Mouse (Mus musculus) adipocyte (in vitro differentiated cells): ENCODE data around the gene Mlh3.

Experiments
- DNase-seq: peaks from one replicate; pipeline ENCODE4 v3.0.0-alpha.2; 2016; ENCODE audit warnings: low spot score

The Mlh3 gene

DNA sequence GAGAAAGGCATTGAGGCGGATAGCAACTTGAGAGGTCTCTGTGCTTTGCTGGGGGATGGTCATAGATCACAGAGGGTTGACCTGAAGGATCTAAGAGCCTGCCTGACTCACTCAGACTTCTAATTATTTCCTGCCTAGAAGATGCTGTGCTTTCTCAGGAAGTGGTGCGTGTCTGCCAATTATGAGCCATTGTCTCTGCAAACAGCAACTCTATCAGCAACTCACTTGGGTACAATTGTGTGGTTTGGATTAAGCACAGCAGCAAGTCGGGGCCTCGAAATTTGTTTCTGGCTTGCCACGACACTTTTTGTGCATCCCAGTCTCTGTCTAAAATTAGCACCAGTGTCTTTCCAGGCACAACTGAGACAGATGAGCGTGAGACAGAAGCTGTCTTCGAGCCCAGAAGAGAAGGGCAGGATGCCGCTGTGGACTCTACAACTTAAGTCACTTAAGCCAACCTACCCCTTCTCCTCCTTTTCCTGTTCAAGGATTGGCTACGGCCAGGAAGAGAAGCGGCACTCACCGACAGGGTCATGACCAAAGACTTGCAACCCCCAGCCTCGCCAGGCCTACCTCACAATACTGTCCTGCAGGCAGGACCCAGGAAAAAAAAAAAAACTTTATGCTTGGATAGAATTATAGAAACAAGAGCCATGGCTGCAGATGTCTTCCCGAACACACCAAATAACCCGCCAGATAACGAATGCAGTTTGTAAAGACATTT is 42.4 kb downstream of the Mlh3 start:
- DNase-seq, result peak; percentile 21

DNA sequence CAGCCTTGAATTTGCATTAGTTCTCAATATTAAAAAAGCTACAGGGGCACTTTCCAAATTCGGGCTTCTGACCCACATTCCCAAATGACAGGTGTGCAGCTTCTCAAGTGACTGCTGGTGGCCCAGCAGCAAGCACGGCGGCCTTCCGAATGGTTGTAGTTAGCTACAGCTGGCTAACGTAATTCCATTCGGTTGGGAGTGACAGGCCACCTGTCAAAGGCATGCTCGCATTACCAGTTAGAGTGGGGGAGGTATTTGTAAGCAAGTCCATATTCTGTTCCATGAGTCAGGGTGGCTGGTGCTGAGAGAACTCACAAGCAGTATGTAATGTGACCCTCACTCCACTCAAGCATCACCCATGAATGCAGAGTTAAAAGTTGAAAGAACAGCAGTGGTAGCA is 43.2 kb downstream of the Mlh3 start:
- DNase-seq, result no peak

DNA sequence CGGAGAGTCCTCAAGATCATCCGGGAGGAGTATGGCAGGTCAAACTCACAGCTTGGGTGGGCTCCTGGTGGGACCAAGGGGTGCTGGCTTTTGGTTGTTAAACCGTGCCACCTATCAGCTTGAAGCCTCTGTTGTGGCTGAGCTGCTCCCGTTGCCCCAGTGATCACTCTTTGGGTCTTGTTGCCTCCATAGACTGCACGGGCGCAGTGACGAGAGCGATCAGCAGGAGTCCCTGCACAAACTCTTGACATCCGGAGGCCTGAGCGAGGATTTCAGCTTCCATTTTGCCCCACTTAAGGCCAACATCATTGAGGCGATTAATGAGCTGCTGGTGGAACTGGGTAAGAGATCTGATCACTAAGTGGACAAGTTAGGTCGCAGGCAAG is 50.5 kb downstream of the Mlh3 start:
- peak; percentile 33 for DNase-seq

DNA sequence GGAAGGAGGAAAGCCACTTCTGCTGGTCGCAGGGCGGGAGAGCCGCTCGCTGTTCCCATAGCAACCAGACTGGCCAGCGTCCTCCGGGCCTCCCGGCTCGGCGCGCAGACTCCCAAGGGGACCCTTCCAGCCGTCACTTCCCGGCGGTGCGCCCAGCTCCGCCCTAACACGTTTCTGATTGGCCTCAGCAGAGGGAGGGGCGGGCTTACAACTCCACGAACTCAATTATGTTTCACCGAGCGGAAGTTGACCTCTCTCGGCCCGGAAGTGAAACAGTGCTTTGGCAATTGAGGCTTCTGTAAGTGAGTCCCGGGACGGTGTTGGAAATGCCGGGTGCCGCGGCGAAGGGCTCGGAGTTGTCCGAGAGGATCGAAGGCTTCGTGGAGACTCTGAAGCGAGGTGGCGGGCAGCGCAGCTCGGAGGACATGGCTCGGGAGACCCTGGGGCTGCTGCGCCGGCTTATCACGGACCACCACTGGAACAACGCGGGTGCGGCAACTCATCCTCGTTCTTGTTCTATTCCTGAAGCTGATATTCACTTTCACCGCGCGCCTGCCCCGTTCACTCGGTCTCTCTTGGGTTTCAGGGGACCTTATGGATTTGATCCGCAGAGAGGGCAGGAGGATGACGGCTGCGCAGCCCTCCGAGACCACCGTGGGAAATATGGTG is 51.0 kb downstream of the Mlh3 start, which contains the start of gene Eif2b2:
Gene Eif2b2, plus strand, starts transcription at position 246 of the 669 bp plus-strand sequence.
- peak; percentile 98 for DNase-seq

DNA sequence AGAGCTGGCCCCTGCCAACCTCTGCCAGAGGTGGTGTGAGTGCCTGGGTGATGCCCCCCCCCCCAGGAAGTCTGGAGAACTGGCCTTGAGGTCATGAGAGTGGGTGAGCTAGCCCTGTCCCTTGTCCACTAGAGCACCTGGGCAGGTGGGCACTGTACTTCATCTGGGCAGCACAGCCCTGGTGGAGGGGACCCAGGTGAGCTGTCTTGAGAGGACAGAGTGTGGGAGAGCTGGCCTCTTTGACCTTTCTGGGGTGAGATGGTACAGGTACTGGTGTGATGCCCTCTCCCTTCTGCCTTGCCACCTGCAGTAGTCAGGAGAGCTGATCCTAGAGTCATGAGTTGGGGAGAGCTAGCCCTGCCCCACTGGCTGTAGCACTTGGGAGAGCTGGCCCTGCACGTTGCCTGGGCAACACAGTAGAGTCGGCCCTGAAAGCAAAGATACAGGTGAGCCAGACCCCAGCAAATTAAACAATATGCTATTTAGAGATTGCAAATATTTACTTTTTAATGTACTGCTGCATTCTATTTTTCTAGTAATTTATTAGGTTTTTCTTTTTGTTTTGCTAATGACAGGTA is 52.6 kb downstream of the Mlh3 start:
- DNase-seq, result no peak

DNA sequence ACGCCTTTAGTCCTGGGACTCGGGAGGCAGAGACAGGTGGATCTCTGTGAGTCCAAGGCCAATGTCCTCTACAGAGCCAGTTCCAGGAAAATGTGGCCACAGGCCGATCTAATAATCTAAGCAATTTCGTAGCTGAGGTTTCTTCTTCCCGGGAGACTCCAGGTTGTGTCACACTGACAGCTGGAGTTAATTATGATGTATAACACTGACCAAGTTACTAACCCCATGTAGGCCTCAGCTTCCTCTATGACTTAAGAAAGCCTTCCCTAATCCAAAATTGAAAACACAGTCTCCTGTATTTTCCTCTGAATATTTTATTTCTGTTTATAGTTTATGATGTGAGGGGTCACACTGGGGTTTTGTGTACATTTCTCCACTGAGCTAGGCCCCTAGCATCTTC is 55.4 kb downstream of the Mlh3 start:
- DNase-seq, result peak; percentile 41

DNA sequence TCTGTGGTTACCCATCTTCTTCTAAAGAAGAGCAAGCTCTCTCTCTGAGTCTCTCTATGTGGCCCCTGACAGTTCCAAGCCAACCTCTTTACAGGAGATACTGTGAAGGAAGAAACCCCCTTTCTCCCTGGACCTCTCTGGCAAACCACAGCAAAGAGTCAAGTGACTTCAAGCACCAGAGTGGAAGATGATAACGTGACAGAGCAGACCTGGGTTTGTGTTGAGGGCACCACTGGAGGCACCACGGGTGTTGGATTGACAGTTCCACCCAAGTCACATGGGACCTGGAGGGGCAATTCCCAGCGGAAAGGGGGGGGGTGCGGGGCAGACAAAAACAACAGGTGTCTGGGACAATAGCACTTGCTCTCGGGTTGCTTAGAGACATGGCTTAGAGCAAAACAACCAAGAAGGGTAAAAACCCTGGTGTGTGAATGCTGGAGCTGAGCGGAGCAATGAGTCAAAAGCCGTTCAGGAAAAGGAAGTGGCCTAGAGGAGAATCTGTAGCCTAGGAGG is 61.7 kb downstream of the Mlh3 start:
- no peak for DNase-seq

DNA sequence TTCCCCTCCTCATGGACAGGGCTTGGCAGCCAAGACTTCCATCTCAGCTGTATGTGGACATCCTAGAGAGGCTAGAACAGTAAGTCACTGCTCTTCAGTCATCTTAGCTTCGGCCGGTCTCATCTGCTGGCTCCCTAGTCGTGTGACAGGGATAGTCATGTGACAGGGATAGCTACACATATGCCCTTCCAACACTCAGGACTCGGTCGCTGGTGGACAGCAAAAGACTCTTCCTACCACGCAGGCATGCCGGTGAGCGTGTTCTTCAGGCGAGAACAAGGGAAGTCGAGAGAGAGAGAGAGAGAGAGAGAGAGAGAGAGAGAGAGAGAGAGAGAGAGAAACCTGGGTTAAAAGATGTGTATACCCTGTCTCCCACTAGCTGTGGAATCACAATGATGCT is 65.0 kb downstream of the Mlh3 start:
- DNase-seq, result no peak

DNA sequence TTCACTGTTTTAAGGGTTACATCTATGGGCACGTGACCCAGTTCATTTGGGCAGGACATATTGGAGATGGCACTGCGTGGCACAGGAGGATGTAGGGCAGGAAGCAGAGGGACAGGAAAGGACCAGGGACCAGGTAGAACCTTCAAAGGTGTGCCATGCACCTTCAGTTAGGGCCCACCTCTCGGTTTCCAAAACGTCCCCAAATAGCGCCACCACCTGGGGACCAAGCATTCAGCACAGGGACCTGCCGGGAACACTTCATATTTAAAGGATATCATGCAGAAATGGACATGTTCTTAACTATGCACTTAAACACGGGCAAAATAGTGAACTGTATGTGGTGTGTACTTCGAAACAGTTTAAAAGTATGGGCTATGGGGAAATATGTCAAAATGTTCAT is 66.3 kb downstream of the Mlh3 start:
- DNase-seq, result no peak

DNA sequence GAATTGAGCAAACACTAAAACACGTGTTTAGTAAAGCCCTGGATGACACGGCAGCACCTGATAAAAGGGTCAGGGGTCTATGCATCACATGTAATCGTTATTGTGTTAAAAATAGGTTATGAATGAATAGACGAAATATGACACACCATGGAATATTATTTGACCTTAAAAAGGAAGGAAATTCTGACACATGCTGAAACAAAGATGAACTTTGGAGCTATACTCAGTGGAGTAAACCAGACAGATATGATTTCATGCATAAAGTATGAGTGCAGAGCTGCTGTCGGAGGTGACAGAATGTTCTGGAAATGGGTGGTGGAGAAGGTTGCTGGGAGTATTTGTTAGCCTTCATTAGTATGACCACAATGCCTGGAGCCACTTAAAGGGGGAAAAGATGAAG is 66.7 kb downstream of the Mlh3 start:
- DNase-seq, result no peak

DNA sequence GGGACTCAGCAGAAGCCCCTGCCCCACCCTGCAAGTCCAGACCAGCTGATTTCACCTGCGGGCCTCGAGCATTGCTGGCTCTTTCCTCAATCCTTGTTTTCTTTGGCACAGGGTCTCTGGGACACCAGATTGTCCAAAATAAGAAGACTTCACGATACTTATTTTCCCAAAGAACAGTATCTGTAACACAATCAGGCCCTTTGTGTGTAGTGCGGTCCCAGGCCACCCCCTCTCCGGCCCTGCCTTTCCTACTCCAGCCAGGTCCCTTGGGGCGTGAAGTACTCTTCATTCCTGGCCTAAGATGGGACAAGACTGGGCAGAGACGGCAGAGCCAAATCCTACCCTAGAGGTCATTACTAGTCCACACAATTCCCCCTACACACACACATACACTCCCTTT is 68.2 kb downstream of the Mlh3 start:
- DNase-seq, result peak; percentile 41

DNA sequence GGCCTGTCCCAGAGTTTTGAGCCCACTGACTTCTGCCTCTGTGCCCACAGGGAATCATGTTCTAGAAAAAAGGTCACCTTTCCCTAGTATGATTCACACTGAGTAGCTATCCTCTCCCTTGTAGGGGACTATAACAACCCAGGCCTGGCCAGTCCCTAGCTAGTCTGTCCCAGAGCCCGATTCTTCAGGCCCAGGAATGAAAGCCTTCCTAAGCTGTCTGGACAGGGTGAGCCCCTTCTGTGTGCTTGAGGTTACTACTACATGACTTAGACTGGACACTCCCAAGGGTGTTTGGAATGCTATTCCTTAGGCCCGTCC is 68.6 kb downstream of the Mlh3 start:
- DNase-seq, result no peak

DNA sequence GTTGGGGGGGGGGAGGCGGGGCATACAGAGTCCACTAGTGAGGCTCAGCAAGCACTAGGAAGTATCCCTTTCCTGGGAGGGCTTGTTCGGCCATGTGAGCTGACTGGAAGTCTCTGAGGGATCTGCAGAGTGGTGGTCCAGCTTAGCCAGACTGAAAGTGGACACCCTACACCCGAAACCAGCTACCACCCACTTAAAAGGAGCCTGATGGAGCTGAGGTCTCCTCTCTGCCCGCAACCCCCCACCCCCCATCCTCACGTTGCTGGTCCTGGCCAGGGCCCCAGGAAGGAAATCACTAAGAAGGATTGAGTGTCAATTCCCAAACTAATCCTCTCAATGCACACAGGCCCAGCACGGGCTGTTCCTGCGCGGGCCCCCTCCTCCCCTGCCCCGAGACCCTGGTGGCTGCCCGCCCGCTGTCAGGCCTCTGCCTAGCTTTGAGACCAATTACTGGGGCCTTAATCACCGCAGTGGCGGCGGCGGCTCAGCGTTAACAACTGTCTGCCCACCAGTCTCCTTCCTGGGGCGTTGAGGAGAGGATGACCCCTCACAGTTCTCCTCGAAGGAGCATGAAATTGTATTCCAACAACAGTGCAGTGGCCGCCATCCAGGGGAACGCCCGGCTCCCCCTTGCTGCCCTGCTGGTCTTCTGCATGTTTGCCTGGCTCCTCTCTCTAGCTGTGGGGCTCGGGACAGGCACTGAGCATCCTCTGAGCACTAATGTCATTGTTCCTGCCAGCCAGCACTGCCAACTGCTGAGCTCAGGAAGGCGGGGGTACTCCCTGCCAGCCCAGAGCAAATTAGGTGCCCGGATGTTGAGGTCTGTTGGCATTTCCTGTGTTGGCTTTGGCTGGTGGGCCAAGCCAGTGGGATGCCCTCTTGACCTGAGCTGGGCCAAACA is 69.2 kb downstream of the Mlh3 start:
- DNase-seq, result peak; percentile 65

DNA sequence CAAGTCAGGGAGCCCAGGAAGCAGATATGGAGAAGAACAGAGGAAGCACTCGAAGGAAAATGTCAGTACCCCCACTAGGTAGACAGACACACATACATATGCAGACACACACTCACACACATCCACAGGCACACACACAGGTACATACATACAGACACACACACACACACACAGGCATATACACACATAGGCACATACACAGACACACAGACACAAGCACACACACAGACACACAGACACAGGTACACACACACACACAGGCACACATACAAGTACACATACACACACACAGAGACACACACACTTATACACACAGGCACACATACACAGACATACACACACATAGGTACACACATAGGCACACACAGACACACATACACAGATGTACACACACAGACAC is 70.4 kb downstream of the Mlh3 start:
- DNase-seq, result no peak

DNA sequence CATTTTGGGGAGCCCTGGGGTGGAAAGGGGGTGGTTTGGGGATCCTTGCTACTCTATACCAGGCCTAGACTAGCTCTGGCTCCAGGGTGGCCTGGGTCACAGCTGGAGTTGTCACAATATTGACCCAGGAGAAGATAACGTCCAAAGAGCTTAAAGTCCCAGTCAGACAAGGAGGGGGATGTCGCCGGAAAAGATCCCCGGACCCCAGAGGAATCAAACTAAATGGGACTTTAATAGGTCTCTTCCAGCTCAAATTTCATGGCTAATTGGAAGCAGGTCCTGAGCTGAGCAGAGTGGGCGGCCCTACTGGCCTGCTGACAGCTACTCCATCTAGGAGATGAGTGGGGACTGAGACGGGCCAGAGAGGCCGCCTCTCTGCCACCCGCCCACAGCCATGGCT is 72.5 kb downstream of the Mlh3 start:
- DNase-seq, result no peak

DNA sequence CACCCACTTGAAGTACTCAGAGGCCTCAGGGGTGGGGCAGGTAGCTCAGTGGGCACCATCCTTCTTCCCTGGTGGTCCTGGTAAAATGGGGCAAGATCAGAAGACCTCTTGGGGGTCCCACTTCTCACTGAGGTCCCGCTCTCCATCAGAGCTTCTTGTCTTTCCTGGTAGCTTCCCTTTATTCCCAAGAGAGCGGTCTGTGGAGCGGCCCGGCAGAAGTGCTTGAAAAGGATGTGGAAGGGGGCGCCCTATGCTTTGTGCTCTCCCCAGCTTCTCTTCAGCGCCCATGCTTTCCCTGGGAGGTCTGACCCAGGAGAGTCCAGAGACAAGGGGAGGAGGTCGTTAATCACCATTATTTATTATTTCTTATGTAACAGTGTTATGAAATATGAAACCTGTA is 73.0 kb downstream of the Mlh3 start:
- DNase-seq, result no peak

DNA sequence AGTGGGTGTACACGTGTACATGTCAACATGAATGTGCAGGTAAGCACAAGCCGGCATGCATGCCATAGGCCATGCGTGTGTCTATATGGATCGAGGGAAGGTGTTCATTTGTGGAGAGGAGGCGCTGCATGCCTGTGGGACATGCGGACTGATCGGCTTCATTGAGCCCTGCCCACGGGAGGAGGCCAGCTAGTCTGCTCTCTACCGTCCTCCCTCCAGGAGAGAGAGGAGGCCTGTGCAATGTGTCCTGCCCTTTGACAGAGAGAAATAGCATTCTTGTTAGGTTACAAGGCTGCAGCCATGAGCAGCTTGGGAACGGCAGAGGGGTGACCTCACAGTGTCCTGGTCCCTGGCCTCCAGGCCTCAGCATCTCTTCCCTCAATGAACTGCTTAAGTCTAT is 74.2 kb downstream of the Mlh3 start:
- DNase-seq, result no peak

DNA sequence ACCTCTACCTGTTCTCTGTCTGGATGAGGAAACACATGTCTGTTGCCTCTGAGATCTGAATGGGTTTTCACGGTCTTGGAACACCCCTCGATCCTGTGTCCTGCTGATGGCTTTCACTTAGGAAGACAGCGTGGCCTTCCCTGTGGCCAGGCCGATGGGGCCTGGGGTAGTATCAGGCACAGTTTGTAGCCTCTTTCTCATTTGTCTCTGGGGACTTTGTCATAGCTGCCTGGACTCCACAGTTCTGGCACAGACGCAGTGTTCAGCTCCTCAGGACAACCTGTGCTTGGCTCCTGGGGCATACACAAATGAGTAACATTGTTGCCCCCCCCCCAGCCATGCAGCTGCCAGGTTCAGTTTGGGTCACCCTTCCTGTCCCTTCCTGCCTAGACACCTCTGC is 75.3 kb downstream of the Mlh3 start:
- peak; percentile 16 for DNase-seq

DNA sequence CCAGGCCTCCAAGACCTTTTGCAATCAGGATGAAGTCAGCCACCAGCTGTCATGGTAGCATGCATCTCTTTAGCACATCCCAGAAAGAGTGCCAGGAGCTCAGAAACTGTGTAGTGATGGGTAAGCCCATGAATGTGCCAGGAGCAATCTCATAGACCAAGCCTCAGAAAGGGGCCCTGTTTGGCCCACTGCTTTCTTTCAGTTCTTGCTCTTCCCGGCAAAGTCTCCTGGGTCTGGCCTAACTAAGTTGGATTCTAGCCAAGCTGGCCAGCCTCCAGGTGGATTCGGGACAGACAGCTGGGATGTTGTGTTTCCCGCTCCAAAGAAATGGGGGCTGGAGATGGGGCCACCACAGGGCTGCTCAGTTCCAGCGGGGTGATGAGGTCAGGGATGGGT is 75.8 kb downstream of the Mlh3 start:
- peak; percentile 74 for DNase-seq

DNA sequence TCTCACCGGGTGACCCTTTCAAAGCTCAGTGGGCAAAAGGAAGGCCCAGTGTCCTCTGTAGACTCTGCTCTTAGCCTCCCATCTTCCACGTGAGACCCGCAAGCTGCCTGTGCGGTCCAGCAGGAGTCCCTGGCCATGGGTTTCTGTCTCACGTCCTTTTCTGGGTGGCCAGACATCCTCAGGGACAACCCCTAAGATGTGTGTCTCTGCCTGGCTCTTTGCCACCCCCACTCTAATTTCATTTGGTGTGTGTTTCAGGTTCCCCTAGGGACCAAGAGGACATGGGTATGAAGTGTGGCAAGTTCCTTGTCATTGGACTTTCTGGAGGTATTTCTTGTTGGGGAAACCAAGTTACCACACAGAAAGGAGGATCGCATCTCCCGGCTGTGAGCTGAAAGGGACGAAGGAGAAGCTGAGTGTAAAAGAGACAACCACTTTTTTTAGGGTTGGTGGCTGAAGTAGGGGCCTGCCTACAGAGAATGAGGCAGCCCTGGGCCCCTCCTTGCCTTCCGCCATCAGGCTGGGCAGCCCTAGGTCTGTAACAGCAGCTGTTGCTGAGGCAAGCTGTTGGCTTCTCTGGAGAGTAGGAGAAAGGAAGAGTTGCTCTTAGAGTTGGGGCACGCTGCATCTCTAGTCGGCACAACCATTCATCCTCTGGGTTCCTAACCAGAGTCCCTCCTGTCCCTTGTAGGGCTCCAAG is 76.3 kb downstream of the Mlh3 start:
- DNase-seq, result no peak

DNA sequence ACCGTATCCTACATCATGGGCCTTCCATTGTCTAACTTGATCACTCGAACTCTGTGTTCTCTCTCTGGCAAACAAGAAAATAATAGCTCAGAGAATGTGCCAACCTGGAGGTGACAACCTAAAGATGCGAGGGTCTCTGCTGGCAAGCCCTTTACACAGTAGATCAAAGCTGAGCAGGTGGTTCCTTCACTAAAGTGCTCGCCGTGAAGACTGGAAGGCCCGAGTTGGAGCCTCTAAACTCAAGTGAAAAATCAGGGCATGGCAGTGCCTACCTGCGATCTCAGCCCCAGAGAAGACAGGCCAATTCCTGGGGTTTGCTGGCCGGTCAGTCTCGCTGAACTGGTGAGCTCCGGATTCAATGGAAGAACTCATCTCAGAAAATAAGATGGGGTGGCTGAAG is 77.3 kb downstream of the Mlh3 start:
- no peak for DNase-seq
